In the genomic region with DNA sequence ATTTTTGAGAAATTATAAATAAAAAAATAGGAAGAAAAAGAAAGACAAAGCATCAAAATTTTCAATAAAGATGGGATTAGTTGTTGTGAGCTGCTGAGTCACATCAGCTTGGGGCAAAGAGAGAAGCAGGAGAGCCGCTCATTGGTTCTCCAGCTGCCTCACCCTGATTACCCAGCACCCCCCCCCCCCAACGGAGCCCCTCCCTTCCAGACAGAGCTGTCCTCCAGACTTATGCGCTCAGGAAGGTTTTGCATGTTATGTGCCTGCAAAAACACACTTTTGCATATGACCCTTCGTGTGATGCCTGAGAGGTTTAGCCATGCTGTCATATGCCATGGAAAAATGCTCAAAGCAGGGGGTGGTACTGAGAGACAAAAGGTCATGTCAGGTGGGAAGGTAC, we compare ENCODE assay signal across 11 mouse cellular contexts. TPM values are rescaled to one million over a fixed set of nuclear protein-coding genes. Genes with fewer than 3 reads are reported as not detected.
DNase-seq lines count a peak whose midpoint lies in the region; ATAC-seq and TF ChIP-seq lines count a peak whose summit lies in the region.
"Had no signal": no experiment of that assay in that cellular context is flagged by ENCODE, and none has a peak within 500 bp of the region (broad histone marks: within the 10 kb centered on the region; RNA-seq: fewer than 3 reads in every experiment).

No protein-coding gene starts in this region.

- no peak for DNase-seq in kidney, adult 9 months
- no peak for DNase-seq in ES-E14 (ENCODE audit: low read depth, low spot score)
- DNase-seq in hindbrain, embryonic 14.5 days (ENCODE audit: low spot score) = no peak
- no peak for DNase-seq in cerebellum, adult 9-11 months
- DNase-seq in yolk sac, embryonic 10.5 days (ENCODE audit: low spot score) = no peak
- DNase-seq in urinary bladder, postnatal 36 days (ENCODE audit: low spot score in 2 of 2) = no peak
- DNase-seq: cerebellum, postnatal 10 days; kidney, adult 2 months; lung, postnatal 10 days had no signal

- no peaks in the 10 kb centered on the region for H3K27me3 ChIP-seq in kidney, embryonic 15.5 days
- H3K27me3 ChIP-seq in hindbrain, embryonic 14.5 days (ENCODE audit: control insufficient read depth, insufficient read depth, low read length) = no peaks in the 10 kb centered on the region; the same call in 1 of the 2 replicates
- H3K27me3 ChIP-seq in midbrain, embryonic 13.5 days = no peaks in the 10 kb centered on the region

- no peak overlapping the region for H3K9ac ChIP-seq in kidney, embryonic 15.5 days
- H3K9ac ChIP-seq in ES-E14 (ENCODE audit: insufficient read depth, low read depth, low read length, poor library complexity, severe bottlenecking) = 0 out of 2 replicates have a peak overlapping the region, but pooled peaks have one; percentile 10
- no peak overlapping the region for H3K9ac ChIP-seq in hindbrain, embryonic 14.5 days
- H3K9ac ChIP-seq in midbrain, embryonic 13.5 days (replicated peaks) = no peak overlapping the region

- WGBS in kidney, embryonic 15.5 days = 43% methylated on average over 4 of the region's 4 CpGs
- WGBS in hindbrain, embryonic 14.5 days = 44% methylated on average over 4 of the region's 4 CpGs
- WGBS in midbrain, embryonic 13.5 days = 29% methylated on average over 4 of the region's 4 CpGs

- no peaks in the 10 kb centered on the region for H3K36me3 ChIP-seq in kidney, embryonic 15.5 days
- H3K36me3 ChIP-seq in ES-E14 (ENCODE audit: control insufficient read depth, insufficient read depth, low read length, poor library complexity, severe bottlenecking) = no peaks in the 10 kb centered on the region; the same call in 1 of the 2 replicates
- no peaks in the 10 kb centered on the region for H3K36me3 ChIP-seq in hindbrain, embryonic 14.5 days (replicated peaks; ENCODE audit: control insufficient read depth, insufficient read depth)
- H3K36me3 ChIP-seq in midbrain, embryonic 13.5 days = no peaks in the 10 kb centered on the region

- peaks cover 40% of the 10 kb centered on the region for H3K4me1 ChIP-seq in kidney, embryonic 15.5 days
- H3K4me1 ChIP-seq in ES-E14 (ENCODE audit: control insufficient read depth in 2 of 2, insufficient read depth in 2 of 2, low read length in 2 of 2, poor library complexity in 1 of 2) = peaks cover 10 to 12% of the 10 kb centered on the region in 2 experiments; a peak in 3 of 4 replicates
- H3K4me1 ChIP-seq in hindbrain, embryonic 14.5 days (replicated peaks; ENCODE audit: control insufficient read depth, insufficient read depth, low read length) = peaks cover 9% of the 10 kb centered on the region; the same call in 1 of the 2 replicates
- H3K4me1 ChIP-seq in midbrain, embryonic 13.5 days (replicated peaks) = peaks cover 24% of the 10 kb centered on the region

- H3K9me3 ChIP-seq in kidney, embryonic 15.5 days (replicated peaks) = no peaks in the 10 kb centered on the region
- no peaks in the 10 kb centered on the region for H3K9me3 ChIP-seq in ES-E14 (ENCODE audit: control insufficient read depth, insufficient read depth, low read depth, low read length)
- H3K9me3 ChIP-seq in hindbrain, embryonic 14.5 days (ENCODE audit: control insufficient read depth, low read length) = no peaks in the 10 kb centered on the region
- no peaks in the 10 kb centered on the region for H3K9me3 ChIP-seq in midbrain, embryonic 13.5 days

- ATAC-seq in kidney, embryonic 15.5 days (replicated peaks; ENCODE audit: low FRiP score) = no peak
- no peak for ATAC-seq in hindbrain, embryonic 14.5 days (ENCODE audit: low FRiP score)
- ATAC-seq in midbrain, embryonic 13.5 days = no peak

- peak overlapping the region; percentile 71 for H3K4me2 ChIP-seq in kidney, embryonic 15.5 days
- H3K4me2 ChIP-seq in hindbrain, embryonic 14.5 days (replicated peaks) = peak overlapping the region; percentile 61; the same call in 1 of the 2 replicates
- H3K4me2 ChIP-seq in midbrain, embryonic 13.5 days (replicated peaks) = peak overlapping the region; percentile 73

- no peak overlapping the region for H3K4me3 ChIP-seq in kidney, embryonic 15.5 days (replicated peaks)
- H3K4me3 ChIP-seq in ES-E14 (ENCODE audit: insufficient read depth in 1 of 2, low read depth in 1 of 2, low read length in 2 of 2, poor library complexity in 1 of 2, severe bottlenecking in 1 of 2) = peak overlapping the region in 1 of 2 experiments; percentile 53; a peak in 3 of 4 replicates
- H3K4me3 ChIP-seq in hindbrain, embryonic 14.5 days (replicated peaks; ENCODE audit: low read length) = no peak overlapping the region
- no peak overlapping the region for H3K4me3 ChIP-seq in midbrain, embryonic 13.5 days (replicated peaks)

- in situ Hi-C loops in ES-E14 (cut with MboI; ENCODE audit: low sequenced_read_pairs in 2 of 2, unreplicated experiment in 2 of 2) = loop anchor here in 1 of 2 experiments (25.0 kb wide), 1 partner anchor 93 kb away; no protein-coding TSS in a partner anchor

- 0 out of 2 replicates have a peak overlapping the region, but pooled peaks have one; percentile 78 for H3K27ac ChIP-seq in kidney, embryonic 15.5 days
- peak overlapping the region; percentile 63 for H3K27ac ChIP-seq in ES-E14 (ENCODE audit: insufficient read depth, low read depth, low read length, poor library complexity, severe bottlenecking)
- H3K27ac ChIP-seq in hindbrain, embryonic 14.5 days = no peak overlapping the region
- H3K27ac ChIP-seq in midbrain, embryonic 13.5 days = no peak overlapping the region

TF ChIP-seq in ES-E14, 5 proteins besides CTCF, POLR2A, EP300 and RAD21:
- TF ChIP-seq ZC3H11A (IDR thresholded peaks at IDR 0.05; ENCODE audit: borderline replicate concordance, low read depth, low read length) (no peak), CHD2 (IDR thresholded peaks at IDR 0.05; ENCODE audit: low read depth, low read length) (no peak), ZNF384 (IDR thresholded peaks at IDR 0.05; ENCODE audit: low read depth, low read length) (no peak), MAFK (IDR thresholded peaks at IDR 0.05; ENCODE audit: insufficient read depth, low read depth, low read length) (no peak), HCFC1 (IDR thresholded peaks at IDR 0.05; ENCODE audit: borderline replicate concordance, insufficient read depth, low read length) (no peak)
TF ChIP-seq in ES-E14: peak in this region for 0.

RNA-seq across cellular contexts. Expression of gene Slc2a1, which starts 3.7 kb away (rescaled TPM):
- 78.5 and 91.6 TPM in 2 replicates for polyA plus RNA-seq in kidney, embryonic 15.5 days (2015; fragmentation: Nextera tagmentation; extraction: Ambion mirVana)
- total RNA-seq in ES-E14 (2012; rRNA removed) = 526 and 1,358 TPM in 2 replicates
- 86.5 and 92.1 TPM in 2 replicates for polyA plus RNA-seq in hindbrain, embryonic 14.5 days (2014; fragmentation: Nextera tagmentation; extraction: Ambion mirVana)
- polyA plus RNA-seq in midbrain, embryonic 13.5 days (2015; fragmentation: Nextera tagmentation; extraction: Ambion mirVana) = 88.6 and 104 TPM in 2 replicates

Comparison
In these comparisons a context has a peak if more than half of its experiments do, and no peak if none do; other contexts are left out.
1. H3K27ac ChIP-seq: peak in kidney, embryonic 15.5 days (single experiment) and ES-E14 (single experiment); none in hindbrain, embryonic 14.5 days (single experiment) and midbrain, embryonic 13.5 days (single experiment).
2. Peak in every context shown above with its lines, with median percentiles within 50 percentile points of each other: H3K4me2 ChIP-seq.